Mouse (Mus musculus) naive thymus-derived CD4-positive, alpha-beta T cell, adult 2 months (primary cell): ENCODE measurements around the gene Celf2.
"Not testable (repeated sequence)": the region's sequence is repeated elsewhere in the genome, so short reads cannot be mapped to it uniquely, and the experiment has no call there.

Experiments used
- DNase-seq: peaks from one replicate; pipeline ENCODE4 v3.0.0-alpha.2; 2011; ENCODE audit warnings: low read depth

The Celf2 gene

GRCm38 (mm10) chr2:7509463-7509862 lies at the start of gene Celf2:
Gene Celf2 (minus strand): TSS chr2:7509563.
- DNase-seq: not testable (repeated sequence)

GRCm38 (mm10) chr2:7555144-7555892 lies 46.0 kb upstream of the Celf2 start:
- no peak for DNase-seq

- DNase-seq: no peak
Measured at GRCm38 (mm10) chr2:7554601-7555000, 45.2 kb upstream of the Celf2 start.

GRCm38 (mm10) chr2:7552887-7553286 lies 43.5 kb upstream of the Celf2 start:
- no peak for DNase-seq

GRCm38 (mm10) chr2:7548886-7549285 lies 39.5 kb upstream of the Celf2 start:
- DNase-seq: no peak

- no peak for DNase-seq
Measured at GRCm38 (mm10) chr2:7534615-7535204, 25.3 kb upstream of the Celf2 start.

- no peak for DNase-seq
Measured at GRCm38 (mm10) chr2:7534195-7534594, 24.8 kb upstream of the Celf2 start.

- DNase-seq: no peak
Measured at GRCm38 (mm10) chr2:7531185-7531960, 22.0 kb upstream of the Celf2 start.

- no peak for DNase-seq
Measured at GRCm38 (mm10) chr2:7530461-7531184, 21.3 kb upstream of the Celf2 start.

- no peak for DNase-seq
Measured at GRCm38 (mm10) chr2:7529637-7530036, 20.3 kb upstream of the Celf2 start.

- no peak for DNase-seq
Measured at GRCm38 (mm10) chr2:7526696-7527095, 17.3 kb upstream of the Celf2 start.

GRCm38 (mm10) chr2:7519473-7519872 lies 10.1 kb upstream of the Celf2 start:
- no peak for DNase-seq

- DNase-seq: no peak
Measured at GRCm38 (mm10) chr2:7493420-7493819, 15.9 kb downstream of the Celf2 start.

- no peak for DNase-seq
Measured at GRCm38 (mm10) chr2:7484974-7485373, 24.4 kb downstream of the Celf2 start.

- DNase-seq: no peak
Measured at GRCm38 (mm10) chr2:7482062-7482461, 27.3 kb downstream of the Celf2 start.

GRCm38 (mm10) chr2:7460329-7461056 lies 48.9 kb downstream of the Celf2 start:
- no peak for DNase-seq

GRCm38 (mm10) chr2:7438721-7439282 lies 70.6 kb downstream of the Celf2 start:
- DNase-seq: no peak

- DNase-seq: no peak
Measured at GRCm38 (mm10) chr2:7426481-7426880, 82.9 kb downstream of the Celf2 start.

GRCm38 (mm10) chr2:7400530-7400929 lies 108.8 kb downstream of the Celf2 start:
- no peak for DNase-seq

- no peak for DNase-seq
Measured at GRCm38 (mm10) chr2:7395935-7396334, 113.4 kb downstream of the Celf2 start.

GRCm38 (mm10) chr2:7395473-7395872 lies 113.9 kb downstream of the Celf2 start:
- no peak for DNase-seq
